Mouse (Mus musculus) adipocyte (in vitro differentiated cells): ENCODE data around the gene Ahcy.
"Not testable (repeated sequence)": the region's sequence is repeated elsewhere in the genome, so short reads cannot be mapped to it uniquely, and the experiment has no call there.

ENCODE experiments used
- DNase-seq: peaks from one replicate; pipeline ENCODE4 v3.0.0-alpha.2; 2016; ENCODE audit warnings: low spot score

The Ahcy gene

GRCm38 (mm10) chr2:155019673-155020072 is 54.6 kb downstream of the Ahcy start:
- DNase-seq: peak; percentile 76

DNA sequence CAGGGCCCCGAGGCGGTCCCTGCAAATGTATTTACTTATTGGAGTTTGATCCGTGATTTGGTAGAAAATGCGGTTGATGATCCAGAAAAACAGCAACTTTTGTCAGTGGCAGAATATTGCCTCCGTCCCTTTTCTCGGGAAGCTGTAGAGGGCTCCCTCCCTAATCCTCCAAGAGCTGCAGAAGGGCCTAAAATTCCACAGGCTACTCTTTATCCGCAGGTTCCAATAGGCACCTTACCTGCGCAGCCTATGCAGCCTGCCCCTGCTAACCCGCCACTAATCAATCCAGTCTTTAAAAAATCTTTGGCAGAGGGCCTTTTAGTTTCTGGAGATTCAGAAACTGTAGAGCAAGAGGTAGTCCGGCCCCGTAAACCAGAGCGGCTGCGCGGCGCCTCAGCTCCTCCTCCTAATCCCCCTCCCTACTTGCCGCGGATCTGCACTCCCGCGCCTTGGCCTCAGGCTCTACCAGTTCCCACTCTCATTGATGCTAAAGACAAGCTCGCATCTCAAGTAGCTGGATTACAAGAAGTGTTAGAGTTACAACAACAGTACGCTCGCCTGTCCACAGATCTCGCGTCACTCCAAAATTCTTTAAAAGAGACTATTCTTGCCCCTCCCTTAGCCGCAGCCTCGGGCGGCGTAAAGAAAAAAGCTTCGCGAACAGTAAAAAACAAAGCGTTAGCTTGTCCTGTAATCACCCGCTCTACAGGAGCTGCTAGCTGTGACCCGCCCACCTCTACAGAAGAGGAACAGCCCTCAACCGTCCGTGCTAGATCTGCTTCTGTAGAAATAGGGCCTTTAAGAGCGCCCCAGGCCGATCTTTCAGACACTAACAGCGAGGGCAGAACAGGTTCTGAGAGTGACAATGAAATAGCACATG is 55.3 kb downstream of the Ahcy start:
- no peak for DNase-seq

- DNase-seq: not testable (repeated sequence)
Observed at GRCm38 (mm10) chr2:155018251-155018755, 56.0 kb downstream of the Ahcy start, which contains the start of gene Gm14226. Gene Gm14226, plus strand, starts transcription at chr2:155018266.

- not testable (repeated sequence) for DNase-seq
Observed at GRCm38 (mm10) chr2:155016751-155017150, 57.5 kb downstream of the Ahcy start.

- no peak for DNase-seq
Observed at GRCm38 (mm10) chr2:155012991-155013390, 61.3 kb downstream of the Ahcy start.

DNA sequence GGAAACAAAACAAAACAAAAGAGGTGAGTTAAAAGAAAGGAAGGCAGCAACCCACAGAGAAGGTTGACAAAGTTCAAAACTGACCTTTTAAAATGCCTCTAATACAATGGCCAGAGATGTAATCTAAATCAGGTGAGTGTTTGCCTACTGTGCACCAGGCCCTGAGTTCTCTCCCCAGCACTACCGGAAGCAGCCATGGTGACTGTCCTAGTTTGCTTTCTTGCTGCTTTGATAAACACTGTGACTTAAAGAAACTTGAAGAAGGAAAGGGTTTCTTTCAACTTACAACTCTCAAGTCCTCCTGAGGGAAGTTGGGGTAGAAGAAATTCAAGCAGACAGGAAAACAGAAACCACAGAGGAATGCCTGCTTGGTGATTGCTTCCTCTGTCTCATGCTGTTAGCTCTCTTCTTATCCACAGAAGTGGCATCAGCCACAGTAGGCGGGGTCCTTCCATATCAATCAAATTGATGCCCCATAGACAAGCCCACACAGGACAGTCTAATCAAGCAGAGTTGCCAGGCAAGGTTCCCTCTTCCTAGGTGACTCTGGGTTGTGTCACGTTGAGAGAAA is 63.1 kb downstream of the Ahcy start:
- no peak for DNase-seq
